Mouse (Mus musculus): Measurements from ENCODE around the gene Wwc2.

Gene Wwc2

DNA sequence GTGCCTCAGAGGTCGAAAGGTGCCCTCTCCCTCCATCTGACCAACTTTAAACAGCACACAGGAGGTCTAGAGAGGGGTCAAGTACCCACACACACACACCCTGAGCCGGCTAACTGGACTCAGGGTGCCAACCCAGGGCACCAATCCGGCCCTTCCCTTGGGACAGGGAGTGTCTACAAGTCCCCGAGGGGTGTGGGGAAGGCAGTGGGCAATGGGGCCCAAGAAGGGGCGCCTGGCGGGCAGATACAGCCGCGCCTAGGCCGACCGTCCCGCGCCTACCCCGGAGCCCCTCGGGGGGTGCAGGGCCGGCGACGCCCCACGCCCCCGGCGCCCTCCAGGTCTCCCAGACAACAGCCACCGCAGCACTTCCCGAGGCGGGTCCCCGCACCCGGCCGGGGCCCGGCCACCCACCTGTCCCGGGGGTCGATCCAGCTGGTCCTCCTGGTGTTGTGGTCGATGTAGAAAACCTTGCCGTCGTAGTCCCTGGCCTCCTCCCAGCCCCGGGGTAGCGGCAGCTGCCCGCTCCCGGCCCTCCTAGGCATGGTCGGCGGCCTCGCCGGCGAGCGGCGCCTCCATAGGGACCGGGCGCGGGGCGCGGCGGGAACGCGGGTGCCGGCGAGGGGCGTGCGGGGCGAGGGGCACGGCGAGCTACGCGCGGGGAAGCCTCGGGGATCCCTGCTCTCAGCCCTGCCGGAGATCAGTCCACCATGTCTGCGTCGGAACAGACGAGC is 904 bp downstream of the Wwc2 start:
- no peak for DNase-seq (ENCODE audit: low read depth)

DNA sequence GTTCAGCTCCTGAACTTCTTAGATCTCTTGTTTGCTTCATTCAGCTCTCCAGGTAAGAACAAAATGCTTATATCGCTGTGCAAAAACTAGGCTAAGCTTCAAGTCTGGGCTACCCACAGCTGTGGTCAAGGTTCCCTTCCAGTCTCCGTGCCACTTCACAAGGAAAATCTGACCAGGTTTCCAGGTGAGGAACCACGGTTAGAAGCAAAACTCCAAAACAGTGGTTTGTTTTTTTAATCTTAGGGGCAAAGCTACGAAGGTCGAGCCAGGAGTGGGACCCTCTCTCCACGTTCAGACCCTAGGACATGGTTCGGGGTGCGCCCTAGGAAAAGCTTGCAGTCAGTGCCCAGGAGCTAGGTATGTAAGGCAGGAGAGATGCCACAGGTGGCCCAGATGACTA is 1.5 kb downstream of the Wwc2 start:
- DNase-seq (ENCODE audit: low read depth): no peak

DNA sequence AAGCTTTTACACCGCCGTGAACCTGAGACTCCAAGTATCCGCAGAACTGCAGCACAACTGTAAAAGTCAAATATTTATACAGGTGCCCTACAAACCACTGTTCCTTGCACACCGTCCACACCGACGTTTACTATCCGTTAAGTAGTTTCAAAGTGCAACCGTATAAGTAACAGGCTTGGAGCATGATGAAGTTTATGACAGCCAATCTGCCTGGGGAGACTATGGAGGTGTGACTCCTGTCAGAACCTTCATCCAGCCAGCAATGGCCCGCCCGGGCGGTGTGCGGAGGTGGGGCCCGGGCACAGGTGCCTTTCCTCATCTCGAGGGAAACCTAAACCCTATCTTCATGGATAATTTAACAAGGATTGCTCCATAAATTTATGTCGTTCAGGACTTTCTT is 2.6 kb downstream of the Wwc2 start:
- no peak for DNase-seq (ENCODE audit: low read depth)

GRCm38 (mm10) chr8:47985644-47986043 is 5.1 kb downstream of the Wwc2 start:
- DNase-seq (ENCODE audit: low read depth): no peak

DNA sequence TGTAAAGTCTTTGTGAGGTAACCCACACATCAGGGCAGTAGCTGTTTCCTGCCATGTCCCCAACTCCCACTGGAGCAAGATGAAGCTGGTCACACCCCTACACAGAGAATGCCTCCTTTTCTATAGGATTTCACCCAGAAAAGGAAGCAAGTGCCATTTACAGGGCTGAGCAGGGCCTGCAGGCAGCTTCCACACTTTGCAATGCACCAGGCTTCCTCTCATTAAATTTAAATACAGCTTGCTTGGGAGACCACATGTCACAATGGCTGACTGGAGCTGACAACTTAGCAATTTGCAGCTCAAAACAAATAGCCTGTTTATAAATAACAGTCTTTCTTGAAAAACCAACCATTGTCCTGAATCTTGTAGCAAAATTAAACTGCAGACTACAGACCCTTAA is 5.5 kb downstream of the Wwc2 start:
- DNase-seq (ENCODE audit: low read depth): no peak

- no peak for DNase-seq (ENCODE audit: low read depth)
Measured at GRCm38 (mm10) chr8:47981075-47981474, 9.6 kb downstream of the Wwc2 start.

- no peak for DNase-seq (ENCODE audit: low read depth)
Measured at GRCm38 (mm10) chr8:47979876-47980275, 10.8 kb downstream of the Wwc2 start.

DNA sequence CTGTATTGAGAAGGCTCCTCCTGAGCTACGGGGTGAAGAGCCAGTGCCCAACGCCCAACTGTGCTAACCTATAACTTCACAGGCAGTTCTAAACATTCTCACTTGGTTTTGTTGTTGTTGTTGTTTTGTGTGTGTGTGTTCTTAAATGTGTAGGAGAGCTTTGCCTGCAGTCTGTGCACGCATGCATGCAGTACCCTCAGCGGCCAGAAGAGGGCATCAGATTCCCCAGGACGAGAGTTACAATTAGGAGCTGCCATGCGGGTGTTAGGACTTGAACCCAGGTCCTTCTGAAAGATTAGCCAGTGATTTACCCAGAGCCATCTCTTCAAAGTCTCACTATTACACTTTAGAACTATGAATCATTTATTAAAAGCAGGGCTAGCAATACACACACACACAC is 12.0 kb downstream of the Wwc2 start:
- no peak for DNase-seq (ENCODE audit: low read depth)

DNA sequence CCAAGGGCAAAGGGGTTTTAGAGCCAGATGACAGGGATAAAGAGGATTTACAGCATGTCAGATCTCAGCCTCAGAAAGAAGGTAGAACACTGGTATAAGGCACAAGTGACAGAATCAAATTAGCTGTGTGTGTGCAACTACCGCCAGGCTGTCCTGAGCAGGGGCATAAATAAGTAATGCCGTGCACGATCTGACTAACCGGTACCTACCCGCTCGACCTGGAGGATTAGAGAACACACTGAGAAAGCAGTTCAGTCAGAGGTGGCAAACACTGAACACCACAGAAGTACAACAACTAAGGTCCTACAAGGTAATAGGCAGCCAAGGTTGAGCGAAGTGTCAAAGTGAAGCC is 15.8 kb downstream of the Wwc2 start:
- no peak for DNase-seq (ENCODE audit: low read depth)

GRCm38 (mm10) chr8:47974138-47974962 is 16.4 kb downstream of the Wwc2 start:
- peak; percentile 58 for DNase-seq (ENCODE audit: low read depth)

DNA sequence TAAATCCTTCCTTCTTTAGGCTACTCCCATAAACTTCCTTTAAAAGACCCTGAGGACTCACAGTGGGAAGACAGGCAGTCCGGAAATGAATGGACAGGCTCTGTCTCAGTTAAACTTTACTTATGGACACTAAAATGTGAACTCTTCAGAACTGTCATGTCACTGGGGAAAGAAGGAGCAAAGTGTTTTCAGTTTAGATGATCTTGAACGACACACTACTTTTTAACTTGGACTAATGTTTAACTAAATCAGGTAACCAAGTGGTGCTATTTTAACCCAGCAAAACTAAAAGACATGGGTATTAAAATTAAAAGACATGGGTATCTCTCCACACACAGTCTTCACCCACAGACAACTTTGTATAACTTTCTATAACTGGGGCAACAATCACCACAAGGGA is 19.6 kb downstream of the Wwc2 start:
- no peak for DNase-seq (ENCODE audit: low read depth)

DNA sequence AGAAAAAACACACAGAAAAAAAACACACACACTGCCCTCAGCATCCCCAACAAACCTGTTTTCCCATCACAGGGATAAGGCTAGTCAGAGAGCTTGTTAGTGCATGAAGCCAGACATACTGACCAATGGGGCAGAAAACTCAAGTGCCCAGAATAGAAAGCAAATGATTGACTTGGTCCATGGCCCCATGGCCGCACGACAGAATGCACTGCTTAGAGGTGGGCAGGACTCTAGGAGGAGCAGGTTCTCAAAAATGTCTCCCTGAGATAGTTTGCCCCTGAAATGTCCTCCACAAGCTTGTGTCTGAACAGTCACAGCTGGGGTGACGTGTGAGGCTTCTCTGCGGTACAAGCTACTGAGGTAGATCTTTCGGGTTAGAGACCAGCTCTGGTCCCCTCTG is 20.1 kb downstream of the Wwc2 start:
- DNase-seq (ENCODE audit: low read depth): no peak

GRCm38 (mm10) chr8:47967045-47967920 is 23.4 kb downstream of the Wwc2 start:
- DNase-seq (ENCODE audit: low read depth): no peak

DNA sequence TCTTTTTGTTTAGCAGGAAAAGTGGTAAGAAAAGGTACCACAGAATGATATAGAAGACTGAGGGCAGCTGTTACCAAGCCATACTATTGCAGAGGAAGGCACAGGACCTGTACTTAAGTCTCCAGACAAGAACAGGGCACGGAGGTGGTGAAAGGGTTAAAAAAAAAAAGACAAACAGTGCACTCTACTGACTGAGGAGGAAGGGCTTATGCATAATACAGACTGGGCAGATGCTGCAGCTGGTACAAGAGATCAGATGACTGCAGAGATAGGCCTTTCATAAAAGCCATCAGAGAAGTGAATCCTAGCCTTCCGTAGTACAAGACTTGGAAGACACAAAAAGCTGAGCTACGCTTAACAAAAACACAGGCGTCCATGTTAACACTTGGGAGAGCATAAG is 28.2 kb downstream of the Wwc2 start:
- no peak for DNase-seq (ENCODE audit: low read depth)

- no peak for DNase-seq (ENCODE audit: low read depth)
Measured at GRCm38 (mm10) chr8:47962005-47962404, 28.7 kb downstream of the Wwc2 start.

DNA sequence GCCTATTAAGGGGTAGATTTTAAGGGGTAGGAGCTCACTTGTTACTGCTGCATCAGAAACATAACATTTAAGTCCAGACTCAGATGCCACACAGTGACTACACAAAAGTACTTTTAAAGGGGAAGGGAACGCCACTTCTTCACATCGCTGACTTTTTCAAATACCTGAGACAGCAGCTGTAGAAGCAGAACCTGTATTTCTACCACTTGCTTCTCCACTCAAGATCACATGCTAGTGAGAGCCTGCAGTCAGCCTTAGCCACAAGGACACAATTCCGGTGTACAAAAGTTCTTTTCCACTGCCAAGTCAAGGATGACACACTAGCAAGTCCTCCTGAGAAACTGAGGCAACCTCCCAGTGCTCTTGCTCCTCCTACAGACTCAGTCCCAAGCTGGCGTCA is 33.2 kb downstream of the Wwc2 start:
- no peak for DNase-seq (ENCODE audit: low read depth)

- DNase-seq (ENCODE audit: low read depth): no peak
Measured at GRCm38 (mm10) chr8:47951380-47951932, 39.3 kb downstream of the Wwc2 start.

DNA sequence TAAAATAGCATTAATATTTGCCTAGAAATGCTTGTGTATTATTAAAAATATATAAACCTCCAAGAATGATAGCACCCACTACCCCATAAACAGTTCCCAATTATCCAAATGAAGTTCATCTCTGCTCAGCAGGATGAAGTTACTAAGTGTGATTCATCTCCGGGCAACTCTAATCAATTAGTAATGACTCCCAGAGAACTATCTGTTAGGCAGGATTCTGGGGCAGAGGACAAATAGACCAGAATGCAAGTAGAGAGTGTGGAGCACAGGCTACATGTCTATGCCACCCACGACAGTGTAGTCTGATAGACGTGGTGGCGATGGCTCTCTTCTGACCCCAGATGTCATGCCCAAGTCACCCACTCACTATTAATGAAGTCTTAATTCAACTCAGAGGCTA is 41.9 kb downstream of the Wwc2 start:
- DNase-seq (ENCODE audit: low read depth): no peak

DNA sequence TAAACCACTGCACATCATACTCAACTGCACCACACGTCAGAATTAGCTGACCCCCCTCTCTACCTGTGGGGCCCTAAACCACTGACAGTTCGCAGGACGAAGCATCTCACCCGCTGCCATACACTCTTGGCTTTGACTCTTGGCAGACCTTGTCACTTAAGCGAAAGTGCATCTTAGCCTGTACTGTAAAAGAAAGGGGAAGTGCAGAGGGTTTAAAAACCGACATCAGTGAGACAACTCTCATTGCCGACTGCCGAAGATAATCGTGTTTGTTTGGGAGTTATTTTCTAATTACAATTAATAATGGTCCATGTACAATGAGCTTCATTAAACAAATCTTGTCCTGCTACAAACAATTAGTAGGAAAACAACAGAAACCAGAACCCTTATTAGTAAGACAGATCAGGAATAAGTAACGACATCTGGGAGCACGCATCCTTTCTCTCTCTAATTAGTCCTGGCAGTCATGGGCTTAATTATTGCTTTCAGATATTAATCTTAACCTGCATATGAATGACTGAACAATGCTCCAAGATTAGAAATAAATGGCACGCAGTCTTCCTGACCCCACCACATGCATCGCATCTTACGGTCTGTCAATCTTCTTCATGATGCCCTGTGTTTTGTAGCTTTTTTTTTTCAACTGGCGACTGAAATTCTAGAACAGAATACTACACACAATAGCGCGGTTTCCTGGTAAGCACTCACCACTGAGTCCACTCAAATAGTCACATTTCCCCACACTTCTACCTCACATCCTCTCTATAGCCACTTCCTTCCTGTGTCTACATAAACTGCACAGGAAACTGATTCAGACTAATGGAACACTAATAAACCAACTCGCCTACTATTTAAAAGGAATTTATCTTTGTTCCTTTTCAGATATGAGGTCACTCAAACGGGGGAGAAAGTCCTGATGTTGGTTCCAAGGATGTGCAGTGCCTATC is 42.8 kb downstream of the Wwc2 start:
- no peak for DNase-seq (ENCODE audit: low read depth)

DNA sequence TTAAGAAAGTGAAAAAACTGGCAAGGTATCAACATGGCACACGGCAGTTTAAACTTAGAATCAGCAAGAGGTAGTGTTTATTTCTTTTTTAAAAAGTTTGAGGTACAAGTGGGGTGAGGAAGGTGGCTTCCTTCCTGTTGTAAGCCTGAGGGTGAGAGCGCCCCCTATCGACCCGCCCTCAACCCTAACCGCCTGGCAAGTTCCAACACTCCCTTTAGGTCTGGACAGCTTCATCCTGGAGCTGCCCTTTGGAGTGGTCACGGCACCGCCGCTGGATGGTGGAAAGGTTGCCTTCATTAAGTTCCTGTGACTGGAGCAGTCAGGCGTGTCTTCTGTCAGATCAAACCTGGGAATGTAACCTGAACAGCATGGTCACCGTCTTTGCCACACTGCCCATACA is 47.7 kb downstream of the Wwc2 start:
- no peak for DNase-seq (ENCODE audit: low read depth)

DNA sequence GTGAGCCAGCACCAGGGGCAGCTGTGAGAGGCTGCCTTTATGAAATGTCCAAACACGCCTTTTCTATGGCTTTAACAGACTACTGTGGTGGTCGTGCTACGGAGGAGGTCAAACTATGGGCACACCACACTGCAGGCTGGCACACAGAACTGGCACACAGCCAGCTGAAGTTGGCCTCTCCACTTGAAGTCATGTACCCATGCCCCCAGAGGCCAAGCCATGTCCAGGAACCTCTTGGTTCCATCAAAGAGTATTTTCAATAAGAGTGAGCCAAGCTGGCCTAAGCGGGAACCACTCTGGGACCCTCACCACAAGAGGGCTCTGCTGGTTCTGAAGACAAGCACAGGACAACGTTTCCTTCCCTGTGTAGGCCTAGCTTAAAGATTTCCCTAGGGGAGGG is 49.7 kb downstream of the Wwc2 start:
- no peak for DNase-seq (ENCODE audit: low read depth)

All from fibroblast of lung, adult 2 months (primary cell).